Mouse (Mus musculus): ENCODE data around the gene 4930404H24Rik.
A peak's percentile ranks its signal among the peaks of the same experiment; 100 is the strongest.
"Not testable (repeated sequence)": the region's sequence is repeated elsewhere in the genome, so short reads cannot be mapped to it uniquely, and the experiment has no call there.

Gene 4930404H24Rik

GRCm38 (mm10) chr2:153479486-153479885 lies 13.1 kb upstream of the 4930404H24Rik start:
- DNase-seq = no peak

GRCm38 (mm10) chr2:153481108-153481860 lies 11.3 kb upstream of the 4930404H24Rik start:
- no peak for DNase-seq

- DNase-seq = no peak
Observed at GRCm38 (mm10) chr2:153481861-153482120, 10.8 kb upstream of the 4930404H24Rik start.

GRCm38 (mm10) chr2:153483118-153483983 lies 9.2 kb upstream of the 4930404H24Rik start:
- DNase-seq = peak; percentile 49 to 57

- DNase-seq = no peak
Observed at GRCm38 (mm10) chr2:153484071-153484470, 8.5 kb upstream of the 4930404H24Rik start.

- no peak for DNase-seq
Observed at GRCm38 (mm10) chr2:153490116-153490515, 2.5 kb upstream of the 4930404H24Rik start.

GRCm38 (mm10) chr2:153490940-153491339 lies 1.6 kb upstream of the 4930404H24Rik start:
- DNase-seq = no peak

GRCm38 (mm10) chr2:153491512-153492178 lies 945 bp upstream of the 4930404H24Rik start:
- DNase-seq = no peak

GRCm38 (mm10) chr2:153492179-153492517 lies 442 bp upstream of the 4930404H24Rik start:
- DNase-seq = no peak

GRCm38 (mm10) chr2:153493393-153493731 lies 772 bp downstream of the 4930404H24Rik start:
- DNase-seq = no peak

GRCm38 (mm10) chr2:153493781-153494292 lies 1.2 kb downstream of the 4930404H24Rik start:
- DNase-seq = peak; percentile 46 to 64

GRCm38 (mm10) chr2:153494293-153494811 lies 1.8 kb downstream of the 4930404H24Rik start:
- DNase-seq = no peak

- DNase-seq = not testable (repeated sequence)
Observed at GRCm38 (mm10) chr2:153495391-153495790, 2.8 kb downstream of the 4930404H24Rik start.

GRCm38 (mm10) chr2:153495818-153496217 lies 3.2 kb downstream of the 4930404H24Rik start:
- no peak for DNase-seq

GRCm38 (mm10) chr2:153496301-153496700 lies 3.7 kb downstream of the 4930404H24Rik start:
- DNase-seq = no peak

- peak in 1 of 2 experiments; percentile 53 for DNase-seq
Observed at GRCm38 (mm10) chr2:153496898-153497297, 4.3 kb downstream of the 4930404H24Rik start.

GRCm38 (mm10) chr2:153499154-153499553 lies 6.6 kb downstream of the 4930404H24Rik start:
- DNase-seq = peak in 1 of 2 experiments; percentile 34

GRCm38 (mm10) chr2:153506385-153506784 lies 13.8 kb downstream of the 4930404H24Rik start:
- no peak for DNase-seq

- DNase-seq = no peak
Observed at GRCm38 (mm10) chr2:153507969-153508368, 15.4 kb downstream of the 4930404H24Rik start.

- no peak for DNase-seq
Observed at GRCm38 (mm10) chr2:153508405-153508804, 15.8 kb downstream of the 4930404H24Rik start.

GRCm38 (mm10) chr2:153509211-153510029 lies 16.8 kb downstream of the 4930404H24Rik start:
- DNase-seq = no peak

- DNase-seq = no peak
Observed at GRCm38 (mm10) chr2:153510136-153510535, 17.5 kb downstream of the 4930404H24Rik start.
